Mouse (Mus musculus): ENCODE data around the gene Grip1. TPM values are rescaled to one million over a fixed set of nuclear protein-coding genes. Genes with fewer than 3 reads are reported as not detected.

Grip1 gene
- polyA plus RNA-seq, 1 experiment from 2014 or later: 5.4 TPM

DNA sequence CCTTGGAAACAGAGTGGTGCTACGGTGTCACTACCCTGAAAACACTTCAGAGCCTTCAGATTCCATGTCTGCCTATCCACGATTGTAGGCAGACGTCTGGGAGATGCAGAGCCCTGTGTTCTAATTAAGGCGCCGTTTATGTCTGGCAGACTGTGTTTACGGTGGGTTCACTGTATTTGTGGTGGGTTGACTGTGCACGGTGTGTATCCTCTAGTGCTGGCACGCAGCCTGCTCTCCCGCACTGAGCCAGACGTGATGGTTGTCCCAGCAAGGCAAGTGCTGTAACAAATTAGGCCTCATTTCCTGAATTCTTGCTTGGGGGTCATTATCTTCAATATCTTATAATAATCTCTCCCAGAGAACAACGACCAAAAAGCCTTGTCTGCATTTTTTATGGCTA, 680.1 kb downstream of the Grip1 start:
- H3K27me3 ChIP-seq (ENCODE audit: control insufficient read depth, insufficient read depth, low read length): no peaks in the 10 kb centered on the region
- no peaks in the 10 kb centered on the region for H3K9me3 ChIP-seq (ENCODE audit: control insufficient read depth, low read length)
- no peaks in the 10 kb centered on the region for H3K36me3 ChIP-seq (ENCODE audit: control insufficient read depth, insufficient read depth, low read length)
- no peak overlapping the region for H3K27ac ChIP-seq (ENCODE audit: low read depth, low read length)
- no peaks in the 10 kb centered on the region for H3K4me1 ChIP-seq (ENCODE audit: control insufficient read depth, insufficient read depth, low read length)
- ATAC-seq (ENCODE audit: low FRiP score, low TSS enrichment): no peak
- no peak overlapping the region for H3K4me2 ChIP-seq (replicated peaks; ENCODE audit: low read depth, low read length)
- no peak overlapping the region for H3K4me3 ChIP-seq (ENCODE audit: low read length)
- H3K9ac ChIP-seq (ENCODE audit: low read depth, low read length): no peak overlapping the region
- 56% methylated on average over 11 of the region's 11 CpGs for WGBS

DNA sequence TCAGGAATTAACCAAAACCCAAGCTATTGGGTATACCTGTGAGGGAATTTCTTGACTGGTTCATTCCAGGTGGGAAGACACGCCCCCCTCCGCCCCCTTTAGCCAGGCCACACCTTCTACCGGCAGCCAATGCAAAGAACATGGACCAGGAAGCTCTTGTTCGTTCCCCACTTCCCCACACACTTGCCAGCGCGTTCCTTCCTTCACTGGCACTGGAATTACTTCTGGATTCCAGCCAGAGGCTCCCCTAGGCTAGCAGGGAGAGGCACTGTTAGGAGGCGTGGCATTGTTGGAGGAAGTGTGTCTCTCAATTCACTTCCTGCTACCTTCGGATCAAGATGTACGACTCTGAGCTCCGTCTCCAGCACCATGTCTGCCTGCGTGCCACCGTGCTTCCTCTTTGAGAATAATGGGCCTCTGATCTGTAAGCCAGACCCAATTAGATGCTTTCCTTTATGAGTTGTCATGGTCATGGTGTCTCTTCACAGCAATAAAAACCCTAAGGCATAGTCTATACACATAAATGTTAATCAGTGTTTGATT, 682.5 kb downstream of the Grip1 start:
- Histone ChIP-seq H3K4me1 (ENCODE audit: control insufficient read depth, insufficient read depth, low read length) (no peaks in the 10 kb centered on the region), H3K4me2 (replicated peaks; ENCODE audit: low read depth, low read length) (no peak overlapping the region), H3K27me3 (ENCODE audit: control insufficient read depth, insufficient read depth, low read length) (no peaks in the 10 kb centered on the region), H3K36me3 (ENCODE audit: control insufficient read depth, insufficient read depth, low read length) (no peaks in the 10 kb centered on the region), H3K9ac (ENCODE audit: low read depth, low read length) (no peak overlapping the region), H3K9me3 (ENCODE audit: control insufficient read depth, low read length) (no peaks in the 10 kb centered on the region), H3K27ac (ENCODE audit: low read depth, low read length) (no peak overlapping the region), H3K4me3 (ENCODE audit: low read length) (no peak overlapping the region)
- ATAC-seq (ENCODE audit: low FRiP score, low TSS enrichment): no peak
- WGBS: 83% methylated on average over 12 of the region's 12 CpGs

Other genes starting within 250 kb of the Grip1 start
- 36.9 and 89.9 TPM in 2 replicates for gene Cand1, start 213.8 kb upstream of the Grip1 start, polyA plus RNA-seq (2014; fragmentation: Nextera tagmentation; extraction: Ambion mirVana)

Data from kidney, embryonic 14.5 days (tissue).